Mouse (Mus musculus): Measurements from ENCODE around the gene Mgst3. TPM values are rescaled to one million over a fixed set of nuclear protein-coding genes. Genes with fewer than 3 reads are reported as not detected.
A peak's percentile ranks its signal among the peaks of the same experiment; 100 is the strongest.

Gene Mgst3
- polyA plus RNA-seq, 1 experiment from 2014 or later, result 46.6 TPM

DNA sequence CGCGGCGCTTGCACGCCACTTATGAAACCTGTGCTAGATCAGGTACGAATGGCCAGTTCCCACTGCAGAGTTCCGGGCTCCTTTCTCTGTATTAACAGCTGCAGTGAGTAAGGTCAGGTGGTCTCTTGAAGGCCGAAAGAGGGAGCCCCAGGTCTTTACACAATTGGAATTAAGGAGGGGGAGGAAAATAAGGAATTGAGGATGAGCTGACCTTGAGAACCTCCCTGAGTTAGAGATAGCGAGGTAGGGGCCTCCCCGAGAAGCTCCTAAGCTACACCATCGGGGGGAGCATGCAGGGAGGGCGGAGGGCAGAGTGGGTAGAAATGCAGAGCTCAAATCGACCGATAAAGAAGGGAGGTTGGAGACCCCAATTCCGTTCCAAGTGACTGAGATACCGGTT is 360 bp downstream of the Mgst3 start:
- H3K9me3 ChIP-seq (ENCODE audit: low read depth, low read length), result no peaks in the 10 kb centered on the region
- peak overlapping the region; percentile 72 for H3K9ac ChIP-seq
- no peaks in the 10 kb centered on the region for H3K27me3 ChIP-seq (ENCODE audit: insufficient read depth, low read length)
- under 1% methylated on average over 15 of the region's 15 CpGs for WGBS
- DNase-seq (peak; percentile 45), ATAC-seq (ENCODE audit: insufficient read depth) (peak; percentile 46)
- H3K4me3 ChIP-seq (ENCODE audit: low read depth, low read length), result peak overlapping the region; percentile 47
- no peaks in the 10 kb centered on the region for H3K36me3 ChIP-seq (ENCODE audit: insufficient read depth)
- peak overlapping the region; percentile 6 for H3K27ac ChIP-seq (ENCODE audit: low read depth)
- TF ChIP-seq CTCF (IDR thresholded peaks at IDR 0.05; ENCODE audit: low read depth), result no peak
- peak overlapping the region; percentile 96 for H3K4me2 ChIP-seq
- no peaks in the 10 kb centered on the region for H3K4me1 ChIP-seq (ENCODE audit: insufficient read depth)

DNA sequence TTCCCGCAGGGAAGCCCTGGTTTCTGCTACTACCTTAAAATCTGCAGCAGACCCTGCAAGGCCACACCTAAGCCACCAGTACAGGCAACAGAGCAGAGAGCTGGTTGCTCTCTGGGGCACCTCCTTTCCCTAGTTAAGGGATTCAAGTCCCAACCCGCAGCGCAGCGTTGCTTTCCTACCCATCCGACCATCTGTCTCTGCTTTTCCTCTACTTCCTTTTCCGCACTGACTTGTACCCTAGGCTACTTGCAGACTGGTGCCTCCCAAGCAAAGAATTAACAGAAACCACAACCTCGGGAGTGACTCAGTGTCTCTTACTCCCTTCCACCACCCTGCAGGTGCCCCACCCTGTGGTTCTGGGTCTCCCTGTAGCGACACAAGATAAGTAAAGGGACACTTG is 954 bp downstream of the Mgst3 start:
- DNase-seq (peak; percentile 28), ATAC-seq (ENCODE audit: insufficient read depth) (no peak)
- H3K9me3 ChIP-seq (ENCODE audit: low read depth, low read length), result no peaks in the 10 kb centered on the region
- no peaks in the 10 kb centered on the region for H3K36me3 ChIP-seq (ENCODE audit: insufficient read depth)
- WGBS, result 9% methylated on average over 8 of the region's 8 CpGs
- TF ChIP-seq CTCF (IDR thresholded peaks at IDR 0.05; ENCODE audit: low read depth), result no peak
- no peak overlapping the region for H3K27ac ChIP-seq (ENCODE audit: low read depth)
- no peaks in the 10 kb centered on the region for H3K27me3 ChIP-seq (ENCODE audit: insufficient read depth, low read length)
- H3K9ac ChIP-seq, result peak overlapping the region; percentile 72; the same call in 1 of the 2 replicates
- peak overlapping the region; percentile 96 for H3K4me2 ChIP-seq
- H3K4me3 ChIP-seq (ENCODE audit: low read depth, low read length), result peak overlapping the region; percentile 47
- no peaks in the 10 kb centered on the region for H3K4me1 ChIP-seq (ENCODE audit: insufficient read depth)

DNA sequence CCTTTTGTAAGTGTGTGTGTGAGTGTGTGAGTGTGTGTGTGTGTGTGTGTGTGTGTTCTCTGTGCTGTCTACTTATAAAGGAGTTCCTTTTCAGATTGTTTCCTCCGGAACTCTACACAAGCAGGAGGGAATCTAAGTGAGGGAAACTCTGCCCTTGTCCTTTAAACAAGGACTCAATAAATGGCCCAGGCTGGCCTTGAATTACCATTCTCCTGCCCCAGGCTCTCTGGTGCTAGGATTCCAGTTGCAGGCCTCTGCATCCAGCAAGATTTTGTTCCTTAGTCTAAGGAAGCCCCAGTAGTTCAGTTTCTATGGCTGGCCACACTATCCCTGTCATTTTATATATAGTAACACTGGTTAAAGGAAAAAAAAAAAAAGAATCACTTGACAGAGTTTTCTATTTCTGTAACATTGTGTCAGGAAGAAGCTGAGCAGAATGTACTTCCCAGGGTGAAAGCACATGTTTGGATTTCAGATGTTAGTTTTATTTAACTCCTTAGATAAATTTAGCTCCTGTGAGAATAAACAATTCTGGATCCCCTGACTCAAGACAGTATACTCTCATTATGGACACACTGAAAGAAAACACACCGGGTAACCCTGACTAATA is 1.5 kb downstream of the Mgst3 start:
- no peak for TF ChIP-seq CTCF (IDR thresholded peaks at IDR 0.05; ENCODE audit: low read depth)
- Histone ChIP-seq H3K27ac (ENCODE audit: low read depth) (0 out of 2 replicates have a peak overlapping the region, but pooled peaks have one; percentile 19), H3K4me1 (ENCODE audit: insufficient read depth) (no peaks in the 10 kb centered on the region), H3K9ac (0 out of 2 replicates have a peak overlapping the region, but pooled peaks have one; percentile 10), H3K4me3 (ENCODE audit: low read depth, low read length) (peak overlapping the region; percentile 47), H3K9me3 (ENCODE audit: low read depth, low read length) (no peaks in the 10 kb centered on the region), H3K27me3 (ENCODE audit: insufficient read depth, low read length) (no peaks in the 10 kb centered on the region), H3K36me3 (ENCODE audit: insufficient read depth) (no peaks in the 10 kb centered on the region), H3K4me2 (peak overlapping the region; percentile 96)
- ATAC-seq (ENCODE audit: insufficient read depth) (no peak), DNase-seq (no peak)
- WGBS, result 34% methylated on average over 2 of the region's 2 CpGs

DNA sequence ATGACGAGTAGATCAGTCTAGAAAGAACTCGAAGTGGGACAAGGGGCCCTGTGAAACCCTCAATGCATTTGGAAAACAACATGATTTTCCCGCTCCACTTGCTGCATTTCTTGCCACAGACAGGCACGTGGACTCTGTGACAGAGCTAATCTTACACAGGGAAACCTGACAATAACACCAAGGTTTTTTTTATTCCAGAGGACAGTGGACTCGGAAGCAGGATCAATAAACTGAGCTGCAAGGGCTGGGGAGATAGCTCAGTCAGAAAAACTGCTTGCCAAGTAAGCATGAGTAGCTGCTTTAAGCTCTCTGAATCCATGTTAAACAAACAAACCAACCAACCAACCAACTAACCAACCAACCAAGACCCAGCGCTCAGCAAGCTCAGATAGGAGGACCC is 2.4 kb downstream of the Mgst3 start:
- Histone ChIP-seq H3K4me2 (0 out of 2 replicates have a peak overlapping the region, but pooled peaks have one; percentile 21), H3K36me3 (ENCODE audit: insufficient read depth) (no peaks in the 10 kb centered on the region), H3K4me1 (ENCODE audit: insufficient read depth) (no peaks in the 10 kb centered on the region), H3K27me3 (ENCODE audit: insufficient read depth, low read length) (no peaks in the 10 kb centered on the region), H3K9ac (no peak overlapping the region), H3K27ac (ENCODE audit: low read depth) (no peak overlapping the region), H3K9me3 (ENCODE audit: low read depth, low read length) (no peaks in the 10 kb centered on the region), H3K4me3 (ENCODE audit: low read depth, low read length) (no peak overlapping the region)
- ATAC-seq (ENCODE audit: insufficient read depth) (no peak), DNase-seq (no peak)
- no peak for TF ChIP-seq CTCF (IDR thresholded peaks at IDR 0.05; ENCODE audit: low read depth)
- WGBS, result 73% methylated on average over 6 of the region's 6 CpGs

DNA sequence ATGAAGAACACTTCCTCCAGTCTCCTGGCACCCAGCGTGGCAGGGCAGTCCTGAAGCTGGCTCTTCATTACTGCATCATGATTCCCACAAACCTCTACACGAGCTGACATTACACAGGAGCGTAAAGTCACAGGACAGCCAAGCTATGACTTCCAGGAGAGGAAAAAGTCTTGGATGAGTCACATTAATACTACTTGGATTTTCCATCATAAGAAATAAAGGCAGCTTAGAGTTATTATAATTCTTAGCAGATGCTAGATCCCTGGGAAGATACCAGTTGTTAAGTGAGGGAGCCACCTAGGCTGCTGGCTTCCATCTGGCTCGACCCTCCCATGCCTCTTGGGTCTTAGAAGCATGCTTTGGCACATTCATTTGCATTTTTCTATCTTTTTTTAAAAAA is 3.3 kb downstream of the Mgst3 start:
- Histone ChIP-seq H3K4me3 (ENCODE audit: low read depth, low read length) (no peak overlapping the region), H3K4me2 (no peak overlapping the region), H3K27ac (ENCODE audit: low read depth) (no peak overlapping the region), H3K36me3 (ENCODE audit: insufficient read depth) (no peaks in the 10 kb centered on the region), H3K27me3 (ENCODE audit: insufficient read depth, low read length) (no peaks in the 10 kb centered on the region), H3K4me1 (ENCODE audit: insufficient read depth) (no peaks in the 10 kb centered on the region), H3K9ac (no peak overlapping the region), H3K9me3 (ENCODE audit: low read depth, low read length) (no peaks in the 10 kb centered on the region)
- ATAC-seq (ENCODE audit: insufficient read depth) (no peak), DNase-seq (no peak)
- WGBS, result 73% methylated on average over 4 of the region's 4 CpGs
- no peak for TF ChIP-seq CTCF (IDR thresholded peaks at IDR 0.05; ENCODE audit: low read depth)

GRCm38 (mm10) chr1:167389584-167389983 is 4.1 kb downstream of the Mgst3 start:
- no peaks in the 10 kb centered on the region for H3K9me3 ChIP-seq (ENCODE audit: low read depth, low read length)
- H3K27ac ChIP-seq (ENCODE audit: low read depth), result no peak overlapping the region
- H3K4me2 ChIP-seq, result no peak overlapping the region
- H3K4me1 ChIP-seq (ENCODE audit: insufficient read depth), result no peaks in the 10 kb centered on the region
- no peaks in the 10 kb centered on the region for H3K36me3 ChIP-seq (ENCODE audit: insufficient read depth)
- no peak for TF ChIP-seq CTCF (IDR thresholded peaks at IDR 0.05; ENCODE audit: low read depth)
- no peak overlapping the region for H3K4me3 ChIP-seq (ENCODE audit: low read depth, low read length)
- H3K27me3 ChIP-seq (ENCODE audit: insufficient read depth, low read length), result no peaks in the 10 kb centered on the region
- WGBS, result 89% methylated on average over 7 of the region's 7 CpGs
- DNase-seq, result no peak
- ATAC-seq (ENCODE audit: insufficient read depth), result no peak
- no peak overlapping the region for H3K9ac ChIP-seq

DNA sequence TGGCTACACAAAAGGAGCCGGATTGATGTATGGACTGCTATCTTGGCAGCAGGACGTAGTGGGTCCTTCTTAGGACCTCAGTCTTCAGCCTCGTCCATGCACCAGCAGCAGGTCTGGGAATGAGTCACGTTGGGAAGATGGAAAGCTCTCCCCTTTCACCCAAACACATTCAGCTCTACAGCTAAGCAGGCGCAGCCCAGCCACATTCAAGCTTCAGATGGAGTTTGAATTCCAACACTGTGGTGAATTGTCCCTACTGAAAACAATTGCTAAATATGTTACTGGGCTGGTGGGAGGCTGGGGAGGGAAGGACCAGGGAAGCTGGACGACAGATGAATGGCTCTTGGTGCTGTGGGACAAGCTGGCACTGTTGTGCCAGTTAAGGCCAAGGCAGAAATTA is 5.1 kb downstream of the Mgst3 start:
- WGBS, result 70% methylated on average over 6 of the region's 6 CpGs
- DNase-seq, result no peak

More for the DNA sequence above, 5.1 kb downstream of the Mgst3 start:
- Histone ChIP-seq H3K4me2 (no peak overlapping the region), H3K9ac (no peak overlapping the region), H3K9me3 (ENCODE audit: low read depth, low read length) (no peaks in the 10 kb centered on the region), H3K36me3 (ENCODE audit: insufficient read depth) (no peaks in the 10 kb centered on the region), H3K4me3 (ENCODE audit: low read depth, low read length) (no peak overlapping the region), H3K27ac (ENCODE audit: low read depth) (no peak overlapping the region), H3K4me1 (ENCODE audit: insufficient read depth) (no peaks in the 10 kb centered on the region), H3K27me3 (ENCODE audit: insufficient read depth, low read length) (no peaks in the 10 kb centered on the region)
- no peak for TF ChIP-seq CTCF (IDR thresholded peaks at IDR 0.05; ENCODE audit: low read depth)
- no peak for ATAC-seq (ENCODE audit: insufficient read depth)

Measured in lung, embryonic 14.5 days (tissue).